Mouse (Mus musculus) G1E-ER4 (cell line): Measurements from ENCODE around the gene Casp3. TPM values are rescaled to one million over a fixed set of nuclear protein-coding genes. Genes with fewer than 3 reads are reported as not detected.

Source experiments
- GATA1 ChIP-seq: IDR thresholded peaks from one replicate; pipeline ENCODE4 v1.8.0; 2012; ENCODE audit warnings: low read length, inconsistent platforms
- polyA plus RNA-seq: library from polyadenylated mRNA; stranded (reverse); fragments of >175 nt; gene quantifications from 2 replicates; pipeline ENCODE4 v1.2.3, GENCODE M21; 2012

The Casp3 gene
- 11.3 and 25.0 TPM in 2 replicates for polyA plus RNA-seq

- no peak for TF ChIP-seq GATA1
Observed at GRCm38 (mm10) chr8:46616879-46617689, at the start of gene Casp3, which contains the start of gene Primpol. TSS of gene Casp3 (plus strand) at chr8:46617291. TSS of gene Primpol (minus strand) at chr8:46617212.

GRCm38 (mm10) chr8:46567946-46568345 is 49.1 kb upstream of the Casp3 start:
- TF ChIP-seq GATA1: no peak

GRCm38 (mm10) chr8:46568942-46569341 is 48.1 kb upstream of the Casp3 start:
- TF ChIP-seq GATA1: no peak

- no peak for TF ChIP-seq GATA1
Observed at GRCm38 (mm10) chr8:46569659-46570441, 47.2 kb upstream of the Casp3 start.

GRCm38 (mm10) chr8:46570673-46571072 is 46.4 kb upstream of the Casp3 start:
- TF ChIP-seq GATA1: no peak

GRCm38 (mm10) chr8:46573446-46573845 is 43.6 kb upstream of the Casp3 start:
- TF ChIP-seq GATA1: no peak

GRCm38 (mm10) chr8:46573964-46574363 is 43.1 kb upstream of the Casp3 start:
- TF ChIP-seq GATA1: no peak

- TF ChIP-seq GATA1: no peak
Observed at GRCm38 (mm10) chr8:46578794-46579193, 38.3 kb upstream of the Casp3 start.

GRCm38 (mm10) chr8:46585576-46585975 is 31.5 kb upstream of the Casp3 start:
- TF ChIP-seq GATA1: no peak

GRCm38 (mm10) chr8:46587911-46588310 is 29.2 kb upstream of the Casp3 start:
- TF ChIP-seq GATA1: peak; percentile 93

GRCm38 (mm10) chr8:46588663-46589062 is 28.4 kb upstream of the Casp3 start:
- TF ChIP-seq GATA1: peak; percentile 76

GRCm38 (mm10) chr8:46593067-46593466 is 24.0 kb upstream of the Casp3 start:
- no peak for TF ChIP-seq GATA1

- TF ChIP-seq GATA1: no peak
Observed at GRCm38 (mm10) chr8:46593772-46594171, 23.3 kb upstream of the Casp3 start.

- no peak for TF ChIP-seq GATA1
Observed at GRCm38 (mm10) chr8:46595593-46595992, 21.5 kb upstream of the Casp3 start.

GRCm38 (mm10) chr8:46596530-46596929 is 20.6 kb upstream of the Casp3 start:
- TF ChIP-seq GATA1: no peak

GRCm38 (mm10) chr8:46597411-46597810 is 19.7 kb upstream of the Casp3 start:
- TF ChIP-seq GATA1: no peak
